Mouse (Mus musculus): ENCODE measurements around the gene Arl5c. TPM values are rescaled to one million over a fixed set of nuclear protein-coding genes. Genes with fewer than 3 reads are reported as not detected.

The Arl5c gene
- polyA plus RNA-seq, 1 experiment = 47.3 TPM

- no peak overlapping the region for H3K4me3 ChIP-seq (replicated peaks; ENCODE audit: control insufficient read depth, low read depth, low read length)
- 85% methylated on average over 5 of the region's 5 CpGs for WGBS
- 0 out of 2 replicates have a peak, but pooled peaks cover 1% of the 10 kb centered on the region for H3K4me1 ChIP-seq (ENCODE audit: control insufficient read depth, insufficient read depth, low read length)
- H3K27ac ChIP-seq (ENCODE audit: control insufficient read depth, insufficient read depth, low read depth, low read length, poor library complexity) = no peak overlapping the region
- TF ChIP-seq POLR2A (IDR thresholded peaks at IDR 0.05; ENCODE audit: borderline replicate concordance, control insufficient read depth, low read depth, low read length) = no peak
- no peak for TF ChIP-seq CTCF (IDR thresholded peaks at IDR 0.05; ENCODE audit: control insufficient read depth, insufficient read depth, low read length)
Observed at GRCm38 (mm10) chr11:97974746-97975145, 21.2 kb downstream of the Arl5c start.

GRCm38 (mm10) chr11:97974141-97974540 is 21.8 kb downstream of the Arl5c start:
- Histone ChIP-seq H3K27ac (ENCODE audit: control insufficient read depth, insufficient read depth, low read depth, low read length, poor library complexity) (no peak overlapping the region), H3K4me3 (replicated peaks; ENCODE audit: control insufficient read depth, low read depth, low read length) (no peak overlapping the region), H3K4me1 (ENCODE audit: control insufficient read depth, insufficient read depth, low read length) (0 out of 2 replicates have a peak, but pooled peaks cover 1% of the 10 kb centered on the region)
- TF ChIP-seq CTCF (IDR thresholded peaks at IDR 0.05; ENCODE audit: control insufficient read depth, insufficient read depth, low read length) = no peak
- no peak for TF ChIP-seq POLR2A (IDR thresholded peaks at IDR 0.05; ENCODE audit: borderline replicate concordance, control insufficient read depth, low read depth, low read length)
- WGBS = 85% methylated on average over 5 of the region's 5 CpGs

GRCm38 (mm10) chr11:97972434-97972833 is 23.5 kb downstream of the Arl5c start:
- Histone ChIP-seq H3K4me3 (replicated peaks; ENCODE audit: control insufficient read depth, low read depth, low read length) (no peak overlapping the region), H3K4me1 (ENCODE audit: control insufficient read depth, insufficient read depth, low read length) (no peaks in the 10 kb centered on the region), H3K27ac (ENCODE audit: control insufficient read depth, insufficient read depth, low read depth, low read length, poor library complexity) (no peak overlapping the region)
- TF ChIP-seq POLR2A (IDR thresholded peaks at IDR 0.05; ENCODE audit: borderline replicate concordance, control insufficient read depth, low read depth, low read length) (no peak), CTCF (IDR thresholded peaks at IDR 0.05; ENCODE audit: control insufficient read depth, insufficient read depth, low read length) (0 out of 2 replicates have a peak, but pooled peaks have one; percentile 9)
- WGBS = 70% methylated on average over 2 of the region's 2 CpGs

- no peak for TF ChIP-seq CTCF (IDR thresholded peaks at IDR 0.05; ENCODE audit: control insufficient read depth, insufficient read depth, low read length)
- TF ChIP-seq POLR2A (IDR thresholded peaks at IDR 0.05; ENCODE audit: borderline replicate concordance, control insufficient read depth, low read depth, low read length) = no peak
- WGBS = 31% methylated on average over 7 of the region's 7 CpGs
- no peak overlapping the region for H3K4me3 ChIP-seq (replicated peaks; ENCODE audit: control insufficient read depth, low read depth, low read length)
- H3K4me1 ChIP-seq (ENCODE audit: control insufficient read depth, insufficient read depth, low read length) = no peaks in the 10 kb centered on the region
- no peak overlapping the region for H3K27ac ChIP-seq (ENCODE audit: control insufficient read depth, insufficient read depth, low read depth, low read length, poor library complexity)
Observed at GRCm38 (mm10) chr11:97971232-97971631, 24.7 kb downstream of the Arl5c start.

GRCm38 (mm10) chr11:97970771-97971170 is 25.2 kb downstream of the Arl5c start:
- no peak overlapping the region for H3K4me3 ChIP-seq (replicated peaks; ENCODE audit: control insufficient read depth, low read depth, low read length)
- TF ChIP-seq CTCF (IDR thresholded peaks at IDR 0.05; ENCODE audit: control insufficient read depth, insufficient read depth, low read length) = no peak
- TF ChIP-seq POLR2A (IDR thresholded peaks at IDR 0.05; ENCODE audit: borderline replicate concordance, control insufficient read depth, low read depth, low read length) = no peak
- no peak overlapping the region for H3K27ac ChIP-seq (ENCODE audit: control insufficient read depth, insufficient read depth, low read depth, low read length, poor library complexity)
- H3K4me1 ChIP-seq (ENCODE audit: control insufficient read depth, insufficient read depth, low read length) = no peaks in the 10 kb centered on the region
- WGBS = 83% methylated on average over 7 of the region's 7 CpGs

GRCm38 (mm10) chr11:97968385-97968784 is 27.6 kb downstream of the Arl5c start:
- TF ChIP-seq POLR2A (IDR thresholded peaks at IDR 0.05; ENCODE audit: borderline replicate concordance, control insufficient read depth, low read depth, low read length) (no peak), CTCF (IDR thresholded peaks at IDR 0.05; ENCODE audit: control insufficient read depth, insufficient read depth, low read length) (no peak)
- Histone ChIP-seq H3K4me1 (ENCODE audit: control insufficient read depth, insufficient read depth, low read length) (no peaks in the 10 kb centered on the region), H3K27ac (ENCODE audit: control insufficient read depth, insufficient read depth, low read depth, low read length, poor library complexity) (no peak overlapping the region), H3K4me3 (replicated peaks; ENCODE audit: control insufficient read depth, low read depth, low read length) (no peak overlapping the region)
- WGBS = 59% methylated on average over 5 of the region's 5 CpGs

GRCm38 (mm10) chr11:97967114-97967513 is 28.9 kb downstream of the Arl5c start:
- WGBS = 72% methylated on average over 2 of the region's 2 CpGs

GRCm38 (mm10) chr11:97960907-97961306 is 35.1 kb downstream of the Arl5c start:
- H3K4me1 ChIP-seq (ENCODE audit: control insufficient read depth, insufficient read depth, low read length) = no peaks in the 10 kb centered on the region; the same call in 1 of the 2 replicates
- 85% methylated on average over 1 of the region's 1 CpGs for WGBS
- H3K27ac ChIP-seq (ENCODE audit: control insufficient read depth, insufficient read depth, low read depth, low read length, poor library complexity) = no peak overlapping the region
- H3K4me3 ChIP-seq (replicated peaks; ENCODE audit: control insufficient read depth, low read depth, low read length) = no peak overlapping the region
- TF ChIP-seq POLR2A (IDR thresholded peaks at IDR 0.05; ENCODE audit: borderline replicate concordance, control insufficient read depth, low read depth, low read length) = no peak
- peak; percentile 55; the same call in 1 of the 2 replicates for TF ChIP-seq CTCF (IDR thresholded peaks at IDR 0.05; ENCODE audit: control insufficient read depth, insufficient read depth, low read length)

More at GRCm38 (mm10) chr11:97967114-97967513, 28.9 kb downstream of the Arl5c start:
- Histone ChIP-seq H3K4me3 (replicated peaks; ENCODE audit: control insufficient read depth, low read depth, low read length) (no peak overlapping the region), H3K4me1 (ENCODE audit: control insufficient read depth, insufficient read depth, low read length) (no peaks in the 10 kb centered on the region), H3K27ac (ENCODE audit: control insufficient read depth, insufficient read depth, low read depth, low read length, poor library complexity) (no peak overlapping the region)
- TF ChIP-seq CTCF (IDR thresholded peaks at IDR 0.05; ENCODE audit: control insufficient read depth, insufficient read depth, low read length) = no peak
- no peak for TF ChIP-seq POLR2A (IDR thresholded peaks at IDR 0.05; ENCODE audit: borderline replicate concordance, control insufficient read depth, low read depth, low read length)

- 86% methylated on average over 5 of the region's 5 CpGs for WGBS
Observed at GRCm38 (mm10) chr11:97959300-97959680, 36.7 kb downstream of the Arl5c start.

More at GRCm38 (mm10) chr11:97959300-97959680, 36.7 kb downstream of the Arl5c start:
- no peaks in the 10 kb centered on the region; the same call in 1 of the 2 replicates for H3K4me1 ChIP-seq (ENCODE audit: control insufficient read depth, insufficient read depth, low read length)
- TF ChIP-seq CTCF (IDR thresholded peaks at IDR 0.05; ENCODE audit: control insufficient read depth, insufficient read depth, low read length) = no peak
- TF ChIP-seq POLR2A (IDR thresholded peaks at IDR 0.05; ENCODE audit: borderline replicate concordance, control insufficient read depth, low read depth, low read length) = no peak
- no peak overlapping the region for H3K4me3 ChIP-seq (replicated peaks; ENCODE audit: control insufficient read depth, low read depth, low read length)
- H3K27ac ChIP-seq (ENCODE audit: control insufficient read depth, insufficient read depth, low read depth, low read length, poor library complexity) = no peak overlapping the region

Measured in bone marrow, adult 2 months (tissue).